Mouse (Mus musculus): ENCODE data around the gene Hoxd8.

- TF ChIP-seq GATA1 (IDR thresholded peaks at IDR 0.05; ENCODE audit: borderline replicate concordance, low read length) (no peak), FLI1 (IDR thresholded peaks at IDR 0.05; ENCODE audit: low read length) (no peak)
Measured at GRCm38 (mm10) chr2:74735851-74736687, 31.7 kb downstream of the Hoxd8 start.
